Mouse (Mus musculus): ENCODE results near the gene Psip1. TPM values are rescaled to one million over a fixed set of nuclear protein-coding genes. Genes with fewer than 3 reads are reported as not detected.
A peak's percentile ranks its signal among the peaks of the same experiment; 100 is the strongest.

Gene Psip1
- total RNA-seq, 1 experiment: 90.5 TPM

DNA sequence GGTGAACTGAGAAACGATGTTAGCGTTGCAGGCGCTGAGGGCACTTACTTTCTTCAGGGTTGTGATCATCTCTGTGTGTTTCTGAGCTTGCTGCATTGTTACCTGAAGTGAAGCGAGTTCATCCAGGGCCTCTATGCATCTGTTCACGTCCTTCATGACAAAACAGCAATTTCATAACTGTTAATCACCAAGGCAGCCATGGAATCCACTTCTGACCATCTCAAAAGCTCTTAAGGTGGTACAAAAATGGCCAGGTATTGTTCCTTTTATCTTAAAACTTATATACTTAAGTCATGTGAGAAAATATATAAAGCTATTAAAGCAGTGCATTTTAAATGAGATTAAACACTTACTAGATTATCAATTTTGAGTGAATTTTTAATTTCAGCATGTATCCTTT lies 26.2 kb downstream of the Psip1 start:
- in situ Hi-C loops (cut with MboI; ENCODE audit: low sequenced_read_pairs in 2 of 2, unreplicated experiment in 2 of 2): no loop called here
- Histone ChIP-seq H3K9me3 (ENCODE audit: control insufficient read depth, insufficient read depth, low read depth, low read length) (no peaks in the 10 kb centered on the region), H3K4me1 (ENCODE audit: control insufficient read depth in 2 of 2, insufficient read depth in 2 of 2, low read length in 2 of 2, poor library complexity in 1 of 2) (no peaks in the 10 kb centered on the region), H3K9ac (ENCODE audit: insufficient read depth, low read depth, low read length, poor library complexity, severe bottlenecking) (no peak overlapping the region), H3K27ac (ENCODE audit: insufficient read depth, low read depth, low read length, poor library complexity, severe bottlenecking) (no peak overlapping the region), H3K4me3 (ENCODE audit: insufficient read depth in 1 of 2, low read depth in 1 of 2, low read length in 2 of 2, poor library complexity in 1 of 2, severe bottlenecking in 1 of 2) (no peak overlapping the region), H3K36me3 (ENCODE audit: control insufficient read depth, insufficient read depth, low read length, poor library complexity, severe bottlenecking) (peaks cover 30% of the 10 kb centered on the region)
- TF ChIP-seq CHD2 (IDR thresholded peaks at IDR 0.05; ENCODE audit: low read depth, low read length) (no peak), HCFC1 (IDR thresholded peaks at IDR 0.05; ENCODE audit: borderline replicate concordance, insufficient read depth, low read length) (no peak), MAFK (IDR thresholded peaks at IDR 0.05; ENCODE audit: insufficient read depth, low read depth, low read length) (no peak), ZC3H11A (IDR thresholded peaks at IDR 0.05; ENCODE audit: borderline replicate concordance, low read depth, low read length) (no peak), ZNF384 (IDR thresholded peaks at IDR 0.05; ENCODE audit: low read depth, low read length) (no peak)
- no peak for DNase-seq (ENCODE audit: low read depth, low spot score)

DNA sequence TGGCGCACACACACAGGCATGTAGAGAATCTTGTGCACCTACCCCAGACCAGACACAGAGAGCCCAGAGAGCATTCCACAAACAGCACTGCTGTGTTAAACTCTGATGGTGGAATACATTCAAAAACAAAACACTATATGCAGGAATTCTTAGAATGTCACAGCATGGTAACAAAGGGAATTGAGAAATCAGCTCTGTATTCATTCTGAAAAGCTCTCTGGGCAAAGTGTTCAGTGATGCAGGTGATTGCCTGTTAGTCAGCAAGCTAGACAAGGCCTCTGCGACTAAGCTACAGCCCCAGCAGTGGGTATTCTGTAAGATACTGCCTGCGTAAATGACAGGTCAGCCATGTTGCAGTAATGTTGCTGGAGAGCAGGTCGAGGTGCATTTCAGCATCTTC lies 35.5 kb downstream of the Psip1 start:
- no peak for DNase-seq (ENCODE audit: low read depth, low spot score)
- Histone ChIP-seq H3K9ac (ENCODE audit: insufficient read depth, low read depth, low read length, poor library complexity, severe bottlenecking) (no peak overlapping the region), H3K4me3 (ENCODE audit: insufficient read depth in 1 of 2, low read depth in 1 of 2, low read length in 2 of 2, poor library complexity in 1 of 2, severe bottlenecking in 1 of 2) (no peak overlapping the region), H3K27ac (ENCODE audit: insufficient read depth, low read depth, low read length, poor library complexity, severe bottlenecking) (no peak overlapping the region), H3K4me1 (ENCODE audit: control insufficient read depth in 2 of 2, insufficient read depth in 2 of 2, low read length in 2 of 2, poor library complexity in 1 of 2) (no peaks in the 10 kb centered on the region), H3K36me3 (ENCODE audit: control insufficient read depth, insufficient read depth, low read length, poor library complexity, severe bottlenecking) (peaks cover 31% of the 10 kb centered on the region), H3K9me3 (ENCODE audit: control insufficient read depth, insufficient read depth, low read depth, low read length) (no peaks in the 10 kb centered on the region)
- TF ChIP-seq CHD2 (IDR thresholded peaks at IDR 0.05; ENCODE audit: low read depth, low read length): no peak
- TF ChIP-seq ZNF384 (IDR thresholded peaks at IDR 0.05; ENCODE audit: low read depth, low read length): no peak
- no peak for TF ChIP-seq HCFC1 (IDR thresholded peaks at IDR 0.05; ENCODE audit: borderline replicate concordance, insufficient read depth, low read length)
- no peak for TF ChIP-seq MAFK (IDR thresholded peaks at IDR 0.05; ENCODE audit: insufficient read depth, low read depth, low read length)
- in situ Hi-C loops (cut with MboI; ENCODE audit: low sequenced_read_pairs in 2 of 2, unreplicated experiment in 2 of 2): no loop called here

DNA sequence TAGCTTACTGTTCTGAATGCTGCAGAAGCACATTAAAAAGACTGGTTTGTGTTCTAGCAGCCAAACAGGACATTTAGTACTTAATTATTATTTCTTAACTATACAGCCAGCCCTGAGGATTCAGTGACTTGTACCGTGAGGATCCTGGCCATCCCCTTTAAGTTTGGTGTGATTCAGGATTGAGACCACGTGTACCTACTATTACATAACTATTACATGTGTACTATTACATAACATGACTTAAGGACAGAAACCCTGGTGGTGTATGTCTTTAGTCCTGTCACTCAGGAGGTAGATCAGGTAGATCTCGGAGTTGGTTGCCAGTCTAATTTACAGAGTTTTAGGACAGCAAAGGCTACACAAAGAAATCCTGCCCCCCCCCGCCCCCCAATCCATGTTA lies 45.2 kb downstream of the Psip1 start:
- H3K36me3 ChIP-seq (ENCODE audit: control insufficient read depth, insufficient read depth, low read length, poor library complexity, severe bottlenecking): peaks cover 16% of the 10 kb centered on the region
- no peak for DNase-seq (ENCODE audit: low read depth, low spot score)
- TF ChIP-seq CHD2 (IDR thresholded peaks at IDR 0.05; ENCODE audit: low read depth, low read length) (no peak), ZNF384 (IDR thresholded peaks at IDR 0.05; ENCODE audit: low read depth, low read length) (no peak), HCFC1 (IDR thresholded peaks at IDR 0.05; ENCODE audit: borderline replicate concordance, insufficient read depth, low read length) (no peak), ZC3H11A (IDR thresholded peaks at IDR 0.05; ENCODE audit: borderline replicate concordance, low read depth, low read length) (no peak), MAFK (IDR thresholded peaks at IDR 0.05; ENCODE audit: insufficient read depth, low read depth, low read length) (no peak)
- in situ Hi-C loops (cut with MboI; ENCODE audit: low sequenced_read_pairs in 2 of 2, unreplicated experiment in 2 of 2): no loop called here
- H3K4me1 ChIP-seq (ENCODE audit: control insufficient read depth in 2 of 2, insufficient read depth in 2 of 2, low read length in 2 of 2, poor library complexity in 1 of 2): peaks cover 6 to 20% of the 10 kb centered on the region in 2 experiments
- H3K9ac ChIP-seq (ENCODE audit: insufficient read depth, low read depth, low read length, poor library complexity, severe bottlenecking): peak overlapping the region; percentile 11; the same call in 1 of the 2 replicates
- no peak overlapping the region for H3K4me3 ChIP-seq (ENCODE audit: insufficient read depth in 1 of 2, low read depth in 1 of 2, low read length in 2 of 2, poor library complexity in 1 of 2, severe bottlenecking in 1 of 2)
- H3K27ac ChIP-seq (ENCODE audit: insufficient read depth, low read depth, low read length, poor library complexity, severe bottlenecking): no peak overlapping the region
- H3K9me3 ChIP-seq (ENCODE audit: control insufficient read depth, insufficient read depth, low read depth, low read length): no peaks in the 10 kb centered on the region

DNA sequence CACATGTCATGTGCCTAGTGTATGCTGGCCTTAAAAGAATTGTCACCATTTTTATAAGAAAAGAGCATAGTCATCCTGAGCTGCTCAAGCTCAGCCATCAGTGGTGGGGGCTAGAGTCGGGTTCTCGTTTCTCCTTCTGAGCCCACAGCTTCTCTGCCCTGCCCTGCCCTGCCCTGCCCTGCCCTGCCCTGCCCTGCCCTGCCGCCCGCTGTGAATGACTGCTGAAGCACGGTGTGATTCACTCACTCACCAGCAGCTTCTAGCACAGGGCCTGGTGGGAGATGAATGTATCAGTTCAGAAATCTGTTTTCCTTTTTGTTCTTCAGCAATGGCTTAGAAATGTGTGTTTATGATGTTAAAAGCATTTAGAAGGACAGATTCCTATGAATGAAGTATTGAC lies 47.2 kb downstream of the Psip1 start:
- in situ Hi-C loops (cut with MboI; ENCODE audit: low sequenced_read_pairs in 2 of 2, unreplicated experiment in 2 of 2): no loop called here
- no peak for DNase-seq (ENCODE audit: low read depth, low spot score)
- peaks cover 8 to 29% of the 10 kb centered on the region in 2 experiments for H3K4me1 ChIP-seq (ENCODE audit: control insufficient read depth in 2 of 2, insufficient read depth in 2 of 2, low read length in 2 of 2, poor library complexity in 1 of 2)
- peaks cover 20% of the 10 kb centered on the region for H3K36me3 ChIP-seq (ENCODE audit: control insufficient read depth, insufficient read depth, low read length, poor library complexity, severe bottlenecking)
- H3K9me3 ChIP-seq (ENCODE audit: control insufficient read depth, insufficient read depth, low read depth, low read length): no peaks in the 10 kb centered on the region
- no peak overlapping the region for H3K9ac ChIP-seq (ENCODE audit: insufficient read depth, low read depth, low read length, poor library complexity, severe bottlenecking)
- H3K27ac ChIP-seq (ENCODE audit: insufficient read depth, low read depth, low read length, poor library complexity, severe bottlenecking): peak overlapping the region; percentile 88; the same call in 1 of the 2 replicates
- no peak for TF ChIP-seq ZNF384 (IDR thresholded peaks at IDR 0.05; ENCODE audit: low read depth, low read length)
- TF ChIP-seq ZC3H11A (IDR thresholded peaks at IDR 0.05; ENCODE audit: borderline replicate concordance, low read depth, low read length): no peak
- TF ChIP-seq HCFC1 (IDR thresholded peaks at IDR 0.05; ENCODE audit: borderline replicate concordance, insufficient read depth, low read length): no peak
- TF ChIP-seq MAFK (IDR thresholded peaks at IDR 0.05; ENCODE audit: insufficient read depth, low read depth, low read length): 0 out of 2 replicates have a peak, but pooled peaks have one; percentile 50
- no peak overlapping the region for H3K4me3 ChIP-seq (ENCODE audit: insufficient read depth in 1 of 2, low read depth in 1 of 2, low read length in 2 of 2, poor library complexity in 1 of 2, severe bottlenecking in 1 of 2)

DNA sequence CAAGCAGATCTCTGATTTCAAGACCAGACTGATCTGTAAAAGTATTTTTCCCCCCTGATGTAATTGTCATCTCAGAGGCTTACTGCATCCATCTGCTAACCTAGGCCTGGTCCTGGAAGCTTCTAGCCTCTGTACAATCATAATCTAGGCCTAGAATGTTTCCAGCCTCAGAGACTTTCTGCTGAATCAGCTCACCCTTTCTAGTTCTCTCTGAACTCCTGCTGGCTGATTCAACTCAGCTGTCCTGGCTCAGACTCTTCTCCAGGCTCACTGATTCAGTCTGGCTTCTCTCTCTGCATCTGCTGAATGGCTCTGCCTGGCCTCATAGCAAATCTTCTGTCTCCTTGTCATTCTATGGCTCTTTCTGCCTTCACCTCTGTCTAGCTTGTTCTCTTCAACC lies 48.1 kb downstream of the Psip1 start:
- in situ Hi-C loops (cut with MboI; ENCODE audit: low sequenced_read_pairs in 2 of 2, unreplicated experiment in 2 of 2): no loop called here
- TF ChIP-seq ZC3H11A (IDR thresholded peaks at IDR 0.05; ENCODE audit: borderline replicate concordance, low read depth, low read length) (no peak), HCFC1 (IDR thresholded peaks at IDR 0.05; ENCODE audit: borderline replicate concordance, insufficient read depth, low read length) (no peak), MAFK (IDR thresholded peaks at IDR 0.05; ENCODE audit: insufficient read depth, low read depth, low read length) (peak; percentile 82)
- Histone ChIP-seq H3K9me3 (ENCODE audit: control insufficient read depth, insufficient read depth, low read depth, low read length) (no peaks in the 10 kb centered on the region), H3K4me1 (ENCODE audit: control insufficient read depth in 2 of 2, insufficient read depth in 2 of 2, low read length in 2 of 2, poor library complexity in 1 of 2) (peaks cover 10 to 30% of the 10 kb centered on the region in 2 experiments), H3K9ac (ENCODE audit: insufficient read depth, low read depth, low read length, poor library complexity, severe bottlenecking) (no peak overlapping the region; the same call in 1 of the 2 replicates), H3K4me3 (ENCODE audit: insufficient read depth in 1 of 2, low read depth in 1 of 2, low read length in 2 of 2, poor library complexity in 1 of 2, severe bottlenecking in 1 of 2) (no peak overlapping the region), H3K36me3 (ENCODE audit: control insufficient read depth, insufficient read depth, low read length, poor library complexity, severe bottlenecking) (peaks cover 20% of the 10 kb centered on the region), H3K27ac (ENCODE audit: insufficient read depth, low read depth, low read length, poor library complexity, severe bottlenecking) (peak overlapping the region; percentile 88)
- no peak for DNase-seq (ENCODE audit: low read depth, low spot score)
